Mouse (Mus musculus): ENCODE measurements at regions not wholly inside any gene's neighbourhood (a gene's known extent, or its start where the extent isn't known, plus 50 kb on each side); places are given as distances from the start of the nearest gene placed in this dataset.

- DNase-seq (ENCODE audit: low spot score) = no peak
Measured at GRCm38 (mm10) chr11:18581997-18582780, 436.6 kb downstream of the Meis1 start.

DNA sequence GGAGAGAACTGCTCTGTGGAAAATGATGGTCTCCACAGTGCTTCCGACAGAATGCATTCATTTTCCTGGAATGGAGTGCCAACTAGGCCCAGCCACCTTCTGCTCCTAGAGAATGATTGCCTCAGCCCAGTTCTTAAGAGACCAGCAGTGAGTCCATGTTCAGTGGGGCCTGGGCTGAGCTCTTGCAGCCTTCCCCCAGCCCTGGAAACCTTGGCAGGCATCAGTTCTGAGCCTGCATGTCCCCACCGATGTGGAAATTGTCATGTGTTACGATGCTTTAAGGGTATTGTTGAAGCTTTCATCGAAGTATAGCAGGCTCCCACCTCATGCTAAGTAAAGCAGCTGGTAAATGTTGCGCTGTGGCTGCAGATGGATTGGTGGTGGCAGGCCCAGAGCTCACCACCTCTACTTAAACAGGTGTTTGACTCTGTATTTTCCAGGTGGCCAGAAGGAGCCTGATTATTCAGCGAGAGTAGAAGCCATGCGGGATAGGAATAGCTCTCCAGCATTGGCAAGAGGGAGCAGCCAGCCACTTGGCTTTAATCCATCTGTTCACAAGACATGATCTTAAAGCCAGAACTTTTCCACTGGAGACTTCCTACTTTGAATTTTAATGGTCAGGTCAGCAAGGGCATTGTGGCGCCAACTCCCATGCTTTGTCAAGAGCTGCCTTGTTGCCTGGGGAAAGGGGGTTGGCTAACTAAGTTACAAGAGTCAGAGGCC, 437.5 kb downstream of the Meis1 start:
- no peak for DNase-seq (ENCODE audit: low spot score)

DNA sequence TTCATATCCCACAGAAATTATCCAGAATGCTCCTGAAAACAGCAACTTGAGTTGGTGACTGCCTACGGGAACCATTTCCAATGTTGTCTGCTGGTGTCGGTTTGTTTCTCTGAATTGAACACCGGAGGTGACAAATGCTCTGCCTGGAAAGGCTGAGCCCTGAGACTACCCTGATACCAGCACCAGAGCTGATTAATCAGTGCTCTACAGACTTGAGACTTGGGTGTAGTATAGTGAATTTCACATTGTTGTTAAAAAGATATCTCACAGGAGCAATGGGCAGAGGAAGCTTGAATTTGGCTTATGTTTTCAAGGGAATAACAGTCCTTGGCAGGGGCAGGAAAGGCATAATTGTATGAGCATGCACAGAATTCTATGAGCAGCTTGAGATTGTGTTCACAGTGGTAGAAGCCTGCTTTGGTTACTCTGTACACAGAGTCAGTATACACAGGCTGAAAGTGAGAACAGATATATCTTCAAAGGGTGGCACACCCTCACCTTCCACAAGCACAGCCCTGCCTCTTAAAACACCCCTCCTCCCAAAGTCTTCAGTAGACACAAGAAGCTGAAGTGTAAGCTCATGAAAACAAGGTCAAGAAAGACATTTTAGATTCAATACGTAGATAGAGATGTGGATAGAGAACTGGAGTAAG, 447.1 kb downstream of the Meis1 start:
- DNase-seq (ENCODE audit: low spot score) = no peak

DNA sequence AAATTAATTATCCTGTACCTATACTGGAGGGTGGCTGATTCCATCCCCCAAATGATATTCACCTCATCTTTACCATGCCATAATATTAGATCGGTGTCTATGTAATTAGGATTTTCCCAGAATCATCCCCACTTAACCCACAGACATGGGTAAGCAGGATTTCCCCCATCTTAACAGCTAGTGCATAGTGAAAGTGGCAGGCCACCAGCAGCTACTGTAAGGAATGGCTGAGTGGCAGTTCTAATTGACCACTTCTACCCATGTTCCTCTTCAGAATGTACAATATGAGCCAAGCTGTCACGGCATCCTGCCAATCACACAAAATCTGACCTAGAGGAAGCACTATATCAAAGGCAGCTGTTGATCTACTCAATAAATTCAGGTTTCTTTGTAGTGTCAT, 455.8 kb downstream of the Meis1 start:
- no peak for DNase-seq (ENCODE audit: low spot score)

GRCm38 (mm10) chr11:18558665-18559064, 460.1 kb downstream of the Meis1 start:
- DNase-seq (ENCODE audit: low spot score) = peak; percentile 19

DNA sequence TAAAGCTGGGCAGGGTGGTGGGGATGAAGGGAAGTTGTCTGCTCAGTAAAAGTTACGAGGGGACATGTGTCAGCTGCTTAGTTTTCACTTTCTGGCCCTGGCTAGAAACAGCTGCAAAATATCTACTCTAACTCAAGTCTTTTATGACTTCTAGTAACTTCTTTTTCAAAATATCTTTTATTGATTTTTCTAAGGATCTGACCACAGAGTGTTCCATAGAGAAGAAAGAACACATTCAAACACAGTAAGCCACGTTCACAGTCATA, 483.3 kb downstream of the Meis1 start:
- DNase-seq (ENCODE audit: low spot score) = no peak

DNA sequence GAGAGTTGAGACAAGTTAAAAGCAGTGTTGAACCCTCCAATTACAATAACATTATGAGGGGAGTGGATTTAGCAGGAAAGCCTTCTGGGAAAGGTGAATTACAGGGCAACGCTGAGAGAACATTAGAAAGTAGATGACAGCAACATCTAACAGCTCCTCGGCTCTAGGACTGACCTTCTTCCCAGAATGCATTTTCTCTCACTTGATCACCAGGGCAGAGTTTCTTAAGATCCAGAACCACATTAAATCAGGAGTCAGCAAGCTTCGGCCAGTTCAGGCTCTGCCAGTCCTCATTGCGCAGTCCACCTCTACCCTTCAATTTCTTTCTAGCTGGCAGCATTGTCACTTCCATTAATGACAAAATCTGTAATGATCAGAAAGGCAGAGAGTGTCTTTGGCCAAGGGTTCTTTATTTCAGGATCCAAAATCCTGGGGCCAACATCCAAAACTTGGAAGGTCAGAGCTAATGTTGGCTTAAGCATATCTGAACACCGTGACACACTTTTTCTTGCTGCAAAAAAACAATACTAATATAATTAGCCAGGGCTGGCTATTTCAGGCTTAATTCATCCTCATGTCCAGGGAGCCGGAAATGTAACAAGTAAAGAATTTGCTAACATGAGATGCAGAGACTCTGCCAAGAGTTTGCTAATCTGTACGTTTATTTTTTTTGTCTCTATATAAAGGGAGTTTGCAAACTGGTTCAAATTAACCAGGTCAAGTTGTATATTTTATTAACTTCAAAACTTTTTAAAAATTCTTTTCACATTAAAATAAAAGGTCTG, 483.8 kb downstream of the Meis1 start:
- no peak for DNase-seq (ENCODE audit: low spot score)

- no peak for DNase-seq (ENCODE audit: low spot score)
Measured at GRCm38 (mm10) chr11:18531264-18532110, 487.3 kb downstream of the Meis1 start.

- peak; percentile 48 for DNase-seq (ENCODE audit: low spot score)
Measured at GRCm38 (mm10) chr11:18528568-18528967, 490.2 kb downstream of the Meis1 start.

GRCm38 (mm10) chr11:18495108-18495757, 523.6 kb downstream of the Meis1 start:
- DNase-seq (ENCODE audit: low spot score) = no peak

DNA sequence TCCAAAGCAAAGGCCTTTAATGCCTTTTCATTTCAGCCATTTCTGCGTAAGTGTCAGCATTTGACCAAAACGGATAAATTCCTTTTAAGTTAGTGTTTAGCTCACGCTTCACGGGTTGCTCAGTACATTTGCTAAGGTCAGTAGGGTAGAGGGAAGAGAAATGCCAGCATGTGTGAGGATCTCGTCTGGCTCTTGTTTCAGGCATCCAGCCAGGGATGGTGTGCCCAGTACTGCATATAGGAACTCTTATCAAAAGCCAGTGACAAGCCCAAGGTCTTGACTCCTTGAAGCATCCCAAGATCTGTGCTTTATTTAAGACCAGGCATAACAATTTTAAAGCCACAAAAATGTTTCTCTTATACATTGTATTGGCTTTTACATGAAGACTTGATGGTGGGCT, 524.8 kb downstream of the Meis1 start:
- no peak for DNase-seq (ENCODE audit: low spot score)

DNA sequence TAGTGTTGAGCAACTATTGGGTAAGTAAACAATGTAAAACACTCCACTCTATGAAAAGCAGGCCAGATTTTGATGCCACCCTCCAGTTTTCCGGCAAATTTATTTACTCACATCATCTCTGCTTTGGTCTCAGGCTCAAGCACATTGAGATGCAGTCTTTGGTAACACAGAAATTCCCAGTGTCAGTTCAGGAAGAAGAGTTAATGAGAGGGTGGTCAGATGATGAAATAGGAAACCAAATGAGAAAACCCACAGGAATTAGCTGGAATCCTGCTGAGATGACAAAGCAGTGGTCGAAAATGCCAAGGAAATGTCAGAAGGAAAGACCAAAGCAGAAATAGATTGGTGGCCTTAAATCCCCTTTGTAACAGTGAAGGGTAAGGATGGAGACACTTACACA, 525.7 kb downstream of the Meis1 start:
- no peak for DNase-seq (ENCODE audit: low spot score)

- DNase-seq (ENCODE audit: low spot score) = no peak
Measured at GRCm38 (mm10) chr11:18489517-18490256, 529.1 kb downstream of the Meis1 start.

GRCm38 (mm10) chr11:18478841-18479240, 525.2 kb upstream of the Etaa1 start:
- no peak for DNase-seq (ENCODE audit: low spot score)

- DNase-seq (ENCODE audit: low spot score) = peak; percentile 70
Measured at GRCm38 (mm10) chr11:18451271-18451670, 497.6 kb upstream of the Etaa1 start.

GRCm38 (mm10) chr11:18448879-18449278, 495.2 kb upstream of the Etaa1 start:
- DNase-seq (ENCODE audit: low spot score) = no peak

GRCm38 (mm10) chr11:18444600-18444999, 490.9 kb upstream of the Etaa1 start:
- DNase-seq (ENCODE audit: low spot score) = peak; percentile 16

GRCm38 (mm10) chr11:18444101-18444500, 490.4 kb upstream of the Etaa1 start:
- peak; percentile 21 for DNase-seq (ENCODE audit: low spot score)

GRCm38 (mm10) chr11:18443156-18443555, 489.5 kb upstream of the Etaa1 start:
- no peak for DNase-seq (ENCODE audit: low spot score)
